Mouse (Mus musculus): ENCODE results near the gene Gm10720.
"Not testable (repeated sequence)": the region's sequence is repeated elsewhere in the genome, so short reads cannot be mapped to it uniquely, and the experiment has no call there.

DNA sequence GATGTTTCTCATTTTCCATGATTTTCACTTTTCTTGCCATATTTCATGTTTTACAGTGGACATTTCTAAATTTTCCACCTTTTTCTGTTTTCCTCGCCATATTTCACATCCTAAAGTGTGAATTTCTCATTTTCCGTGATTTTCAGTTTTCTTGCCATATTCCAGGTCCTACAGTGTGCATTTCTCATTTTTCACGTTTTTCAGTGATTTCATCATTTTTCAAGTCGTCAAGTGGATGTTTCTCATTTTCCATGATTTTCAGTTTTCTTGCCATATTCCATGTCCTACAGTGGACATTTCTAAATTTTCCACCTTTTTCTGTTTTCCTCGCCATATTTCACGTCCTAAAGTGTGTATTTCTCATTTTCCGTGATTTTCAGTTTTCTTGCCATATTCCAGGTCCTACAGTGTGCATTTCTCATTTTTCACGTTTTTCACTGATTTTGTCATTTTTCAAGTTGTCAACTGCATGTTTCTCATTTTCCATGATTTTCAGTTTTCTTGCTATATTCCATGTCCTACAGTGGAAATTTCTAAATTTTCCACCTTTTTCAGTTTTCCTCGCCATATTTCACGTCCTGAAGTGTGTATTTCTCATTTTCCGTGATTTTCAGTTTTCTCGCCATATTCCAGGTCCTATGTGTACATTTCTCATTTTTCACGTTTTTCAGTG lies 8.0 kb downstream of the Gm10720 start, which contains the start of gene Gm10718:
- TF ChIP-seq POLR2A (IDR thresholded peaks at IDR 0.05; ENCODE audit: borderline replicate concordance, low read depth, low read length); CTCF (IDR thresholded peaks at IDR 0.05; ENCODE audit: low read depth, low read length): not testable (repeated sequence)
